Mouse (Mus musculus) urinary bladder, postnatal 10 days (tissue): ENCODE results near the gene Cdh22.

Experiments
- DNase-seq: peaks from one replicate; pipeline ENCODE4 v3.0.0; 2022; ENCODE audit warnings: low spot score

Cdh22 gene

GRCm38 (mm10) chr2:165153006-165153405 lies 81.6 kb downstream of the Cdh22 start:
- no peak for DNase-seq

GRCm38 (mm10) chr2:165149741-165150140 lies 84.9 kb downstream of the Cdh22 start:
- no peak for DNase-seq

- no peak for DNase-seq
Measured at GRCm38 (mm10) chr2:165145821-165146220, 88.8 kb downstream of the Cdh22 start.

GRCm38 (mm10) chr2:165143487-165143886 lies 91.2 kb downstream of the Cdh22 start:
- no peak for DNase-seq

GRCm38 (mm10) chr2:165136049-165136448 lies 98.6 kb downstream of the Cdh22 start:
- no peak for DNase-seq

- DNase-seq, result no peak
Measured at GRCm38 (mm10) chr2:165133566-165133965, 101.1 kb downstream of the Cdh22 start.

GRCm38 (mm10) chr2:165131428-165131827 lies 103.2 kb downstream of the Cdh22 start:
- no peak for DNase-seq

- DNase-seq, result no peak
Measured at GRCm38 (mm10) chr2:165129189-165129588, 105.5 kb downstream of the Cdh22 start.

GRCm38 (mm10) chr2:165126896-165127562 lies 107.6 kb downstream of the Cdh22 start:
- no peak for DNase-seq

- DNase-seq, result no peak
Measured at GRCm38 (mm10) chr2:165121206-165121840, 113.3 kb downstream of the Cdh22 start.

GRCm38 (mm10) chr2:165120765-165121164 lies 113.9 kb downstream of the Cdh22 start:
- DNase-seq, result no peak

- DNase-seq, result no peak
Measured at GRCm38 (mm10) chr2:165113733-165114132, 120.9 kb downstream of the Cdh22 start.

GRCm38 (mm10) chr2:165112149-165112548 lies 122.5 kb downstream of the Cdh22 start:
- peak; percentile 59 for DNase-seq

- DNase-seq, result no peak
Measured at GRCm38 (mm10) chr2:165106585-165106984, 128.1 kb downstream of the Cdh22 start.

- no peak for DNase-seq
Measured at GRCm38 (mm10) chr2:165105513-165106079, 129.1 kb downstream of the Cdh22 start.

GRCm38 (mm10) chr2:165102920-165103319 lies 131.7 kb downstream of the Cdh22 start:
- DNase-seq, result no peak

GRCm38 (mm10) chr2:165100749-165101148 lies 133.9 kb downstream of the Cdh22 start:
- DNase-seq, result no peak

GRCm38 (mm10) chr2:165098861-165099260 lies 135.8 kb downstream of the Cdh22 start:
- DNase-seq, result no peak

- DNase-seq, result no peak
Measured at GRCm38 (mm10) chr2:165096367-165096766, 138.3 kb downstream of the Cdh22 start.

- DNase-seq, result no peak
Measured at GRCm38 (mm10) chr2:165092393-165092792, 142.3 kb downstream of the Cdh22 start.

GRCm38 (mm10) chr2:165091433-165091965 lies 143.2 kb downstream of the Cdh22 start:
- no peak for DNase-seq

- no peak for DNase-seq
Measured at GRCm38 (mm10) chr2:165090650-165091049, 144.0 kb downstream of the Cdh22 start, which contains the start of gene 1700025C18Rik. TSS of gene 1700025C18Rik (minus strand) at chr2:165090750.

- DNase-seq, result no peak
Measured at GRCm38 (mm10) chr2:165089470-165089869, 145.2 kb downstream of the Cdh22 start.
